Mouse (Mus musculus): Measurements from ENCODE around the gene Hist1h2ad. TPM values are rescaled to one million over a fixed set of nuclear protein-coding genes. Genes with fewer than 3 reads are reported as not detected.
"Not testable (repeated sequence)": the region's sequence is repeated elsewhere in the genome, so short reads cannot be mapped to it uniquely, and the experiment has no call there.

The Hist1h2ad gene
- polyA plus RNA-seq, 1 experiment from 2014 or later, result 1.3 TPM

DNA sequence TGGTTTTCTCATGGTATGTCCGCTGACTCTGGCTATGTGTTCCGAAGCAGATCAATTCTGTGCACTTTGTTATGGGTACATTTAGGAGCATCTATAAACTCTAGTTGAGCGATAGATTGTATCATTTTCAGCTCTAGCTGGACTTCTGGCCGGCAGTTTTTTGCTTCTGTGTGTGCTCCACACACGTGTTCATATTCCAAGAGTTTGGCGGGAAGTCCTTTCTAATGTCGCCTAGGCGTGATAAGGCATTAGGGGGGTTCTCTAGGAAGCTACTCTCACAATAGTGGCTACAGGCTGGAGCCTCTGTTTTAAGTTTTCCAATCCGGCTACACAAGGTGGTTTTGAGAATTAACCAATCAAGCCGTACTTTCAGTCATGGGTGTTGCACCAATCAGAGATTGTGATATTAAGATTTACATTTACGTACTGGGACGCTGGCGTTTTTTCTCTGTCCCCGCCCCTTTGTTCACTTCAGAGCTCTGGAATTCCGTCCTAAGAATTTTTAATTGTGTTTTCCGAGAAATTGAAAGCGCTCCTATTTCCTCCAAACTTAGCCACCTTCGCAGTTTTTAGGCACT is 18.3 kb upstream of the Hist1h2ad start:
- WGBS (ENCODE audit: insufficient replicate concordance), result 1% methylated on average over 18 of the region's 18 CpGs
- no peaks in the 10 kb centered on the region for H3K27me3 ChIP-seq (ENCODE audit: control insufficient read depth, insufficient read depth, low read length)
- H3K36me3 ChIP-seq (ENCODE audit: control insufficient read depth, insufficient read depth, low read length), result no peaks in the 10 kb centered on the region
- H3K27ac ChIP-seq (ENCODE audit: low read depth, low read length), result peak overlapping the region; percentile 98
- peak overlapping the region; percentile 86 for H3K4me2 ChIP-seq
- ATAC-seq (replicated peaks; ENCODE audit: insufficient number of reproducible peaks, low FRiP score, low TSS enrichment), result peak; percentile 66
- H3K9ac ChIP-seq (ENCODE audit: low read depth, low read length), result peak overlapping the region; percentile 93
- H3K4me1 ChIP-seq (ENCODE audit: control insufficient read depth, insufficient read depth, low read length), result peaks cover 7% of the 10 kb centered on the region; the same call in 1 of the 2 replicates
- H3K4me3 ChIP-seq (ENCODE audit: low read depth, low read length), result peak overlapping the region; percentile 60
- no peaks in the 10 kb centered on the region for H3K9me3 ChIP-seq (replicated peaks; ENCODE audit: control insufficient read depth, low read length)

DNA sequence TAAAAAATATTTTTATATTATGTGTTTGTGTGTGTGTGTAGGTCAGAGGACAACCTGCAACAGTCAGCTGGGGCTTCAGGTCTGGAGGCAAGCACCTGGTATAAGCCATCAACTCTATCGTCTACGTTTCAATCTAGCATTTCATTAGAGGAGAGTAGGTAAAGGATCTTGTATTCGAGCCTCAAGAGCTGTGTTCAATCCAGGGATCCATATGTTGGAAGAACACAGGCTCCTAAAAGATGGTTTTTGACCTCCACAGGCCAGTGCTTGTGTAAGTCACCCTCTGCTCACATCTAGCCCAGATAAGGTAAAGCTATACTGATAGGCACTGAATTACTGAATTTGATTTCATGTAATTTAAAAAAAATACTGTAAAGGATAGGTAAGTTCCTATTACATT is 17.3 kb upstream of the Hist1h2ad start:
- 73% methylated on average over 3 of the region's 3 CpGs for WGBS (ENCODE audit: insufficient replicate concordance)
- Histone ChIP-seq H3K36me3 (ENCODE audit: control insufficient read depth, insufficient read depth, low read length) (no peaks in the 10 kb centered on the region), H3K4me1 (ENCODE audit: control insufficient read depth, insufficient read depth, low read length) (peaks cover 7% of the 10 kb centered on the region; the same call in 1 of the 2 replicates), H3K27ac (ENCODE audit: low read depth, low read length) (peak overlapping the region; percentile 54; the same call in 1 of the 2 replicates), H3K4me2 (peak overlapping the region; percentile 86), H3K4me3 (ENCODE audit: low read depth, low read length) (no peak overlapping the region), H3K27me3 (ENCODE audit: control insufficient read depth, insufficient read depth, low read length) (no peaks in the 10 kb centered on the region), H3K9ac (ENCODE audit: low read depth, low read length) (0 out of 2 replicates have a peak overlapping the region, but pooled peaks have one; percentile 8), H3K9me3 (replicated peaks; ENCODE audit: control insufficient read depth, low read length) (no peaks in the 10 kb centered on the region)
- ATAC-seq (replicated peaks; ENCODE audit: insufficient number of reproducible peaks, low FRiP score, low TSS enrichment), result no peak

DNA sequence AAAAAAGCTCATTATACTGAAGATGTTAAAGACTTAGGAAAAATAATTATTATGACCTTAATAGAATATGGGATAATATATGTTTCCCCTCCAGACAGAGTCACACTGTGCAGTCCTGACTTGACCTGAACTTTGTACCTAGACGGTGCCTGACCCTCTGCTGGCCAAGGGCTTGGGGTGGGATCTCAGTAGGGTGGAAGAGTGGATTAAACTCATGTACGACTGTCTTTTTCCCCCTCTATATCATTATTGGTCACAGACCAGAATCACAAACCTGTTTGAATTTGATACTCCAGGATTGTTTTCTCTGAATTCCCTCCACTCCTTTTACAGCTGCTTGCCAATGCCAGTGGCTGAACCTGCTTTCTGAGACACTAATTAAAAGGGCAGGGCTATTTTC is 13.5 kb upstream of the Hist1h2ad start:
- H3K27ac ChIP-seq (ENCODE audit: low read depth, low read length), result not testable (repeated sequence)

DNA sequence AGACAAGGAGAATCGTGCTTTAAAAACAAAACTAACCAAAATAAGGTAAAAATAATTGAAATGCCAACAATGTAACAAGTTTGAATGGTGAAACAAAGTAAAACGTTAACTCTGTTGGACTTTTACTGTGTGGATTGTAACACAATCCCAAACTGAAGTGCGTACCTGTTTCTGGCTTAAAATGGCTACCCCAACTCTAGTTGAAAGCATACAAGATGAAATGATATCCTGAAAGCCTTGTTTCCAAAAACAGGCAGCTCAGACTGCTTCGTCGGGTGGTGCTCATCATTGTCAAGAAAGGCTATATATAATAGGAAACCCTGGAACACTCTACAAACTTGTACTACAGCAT is 12.7 kb upstream of the Hist1h2ad start:
- Histone ChIP-seq H3K4me3 (ENCODE audit: low read depth, low read length) (peak overlapping the region; percentile 42), H3K27ac (ENCODE audit: low read depth, low read length) (peak overlapping the region; percentile 97), H3K9ac (ENCODE audit: low read depth, low read length) (peak overlapping the region; percentile 43; the same call in 1 of the 2 replicates), H3K4me2 (peak overlapping the region; percentile 79)
- H3K4me1 ChIP-seq (ENCODE audit: control insufficient read depth, insufficient read depth, low read length); ATAC-seq (replicated peaks; ENCODE audit: insufficient number of reproducible peaks, low FRiP score, low TSS enrichment); H3K27me3 ChIP-seq (ENCODE audit: control insufficient read depth, insufficient read depth, low read length); H3K9me3 ChIP-seq (replicated peaks; ENCODE audit: control insufficient read depth, low read length); H3K36me3 ChIP-seq (ENCODE audit: control insufficient read depth, insufficient read depth, low read length): not testable (repeated sequence)
- 0% methylated on average over 2 of the region's 5 CpGs for WGBS (ENCODE audit: insufficient replicate concordance)

More for the DNA sequence above, 13.5 kb upstream of the Hist1h2ad start:
- H3K4me2 ChIP-seq; H3K9ac ChIP-seq (ENCODE audit: low read depth, low read length); H3K4me3 ChIP-seq (ENCODE audit: low read depth, low read length); H3K36me3 ChIP-seq (ENCODE audit: control insufficient read depth, insufficient read depth, low read length); ATAC-seq (replicated peaks; ENCODE audit: insufficient number of reproducible peaks, low FRiP score, low TSS enrichment); H3K27me3 ChIP-seq (ENCODE audit: control insufficient read depth, insufficient read depth, low read length); H3K4me1 ChIP-seq (ENCODE audit: control insufficient read depth, insufficient read depth, low read length); H3K9me3 ChIP-seq (replicated peaks; ENCODE audit: control insufficient read depth, low read length): not testable (repeated sequence)
- WGBS (ENCODE audit: insufficient replicate concordance), result 33% methylated on average over 2 of the region's 2 CpGs

DNA sequence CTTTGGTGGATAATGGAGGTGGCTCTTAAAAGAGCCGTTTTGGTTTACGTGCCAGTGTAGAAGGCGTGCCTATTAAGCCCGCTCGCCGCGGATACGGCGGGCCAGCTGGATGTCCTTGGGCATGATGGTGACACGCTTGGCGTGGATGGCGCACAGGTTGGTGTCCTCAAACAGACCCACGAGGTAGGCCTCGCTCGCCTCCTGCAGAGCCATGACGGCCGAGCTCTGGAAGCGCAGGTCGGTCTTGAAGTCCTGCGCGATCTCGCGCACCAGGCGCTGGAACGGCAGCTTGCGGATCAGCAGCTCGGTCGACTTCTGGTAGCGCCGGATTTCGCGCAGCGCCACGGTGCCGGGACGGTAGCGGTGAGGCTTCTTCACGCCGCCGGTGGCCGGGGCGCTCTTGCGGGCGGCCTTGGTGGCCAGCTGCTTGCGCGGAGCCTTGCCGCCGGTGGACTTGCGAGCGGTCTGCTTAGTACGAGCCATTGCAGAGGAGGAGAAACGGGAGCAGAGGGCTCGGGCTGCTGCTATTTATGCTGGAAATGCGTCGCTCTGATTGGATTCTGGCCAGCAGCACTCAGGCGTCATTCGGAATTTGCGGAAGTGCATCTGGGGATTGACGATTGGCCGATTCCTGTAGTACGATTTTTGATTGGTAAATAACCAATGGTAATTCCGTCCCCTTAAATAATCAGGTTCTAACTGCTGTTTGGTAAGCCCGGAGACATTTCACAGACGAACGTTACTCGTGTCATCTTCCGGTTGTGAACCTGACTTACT is 12.1 kb upstream of the Hist1h2ad start, which contains the start of gene Hist1h3e:
Gene Hist1h3e (minus strand): TSS at position 487 of the 777 bp plus-strand sequence.
- peak within 1 kb of the TSS; percentile 77 for H3K9ac ChIP-seq (ENCODE audit: low read depth, low read length)
- not testable (repeated sequence) for H3K27me3 ChIP-seq (ENCODE audit: control insufficient read depth, insufficient read depth, low read length); H3K4me1 ChIP-seq (ENCODE audit: control insufficient read depth, insufficient read depth, low read length); H3K36me3 ChIP-seq (ENCODE audit: control insufficient read depth, insufficient read depth, low read length); H3K9me3 ChIP-seq (replicated peaks; ENCODE audit: control insufficient read depth, low read length)
- peak within 1 kb of the TSS; percentile 42 for H3K4me3 ChIP-seq (ENCODE audit: low read depth, low read length)
- peak; percentile 88 for ATAC-seq (replicated peaks; ENCODE audit: insufficient number of reproducible peaks, low FRiP score, low TSS enrichment)
- H3K27ac ChIP-seq (ENCODE audit: low read depth, low read length), result peak within 1 kb of the TSS; percentile 97
- H3K4me2 ChIP-seq, result peak within 1 kb of the TSS; percentile 79
- under 1% methylated on average over 53 of the region's 67 CpGs for WGBS (ENCODE audit: insufficient replicate concordance)

DNA sequence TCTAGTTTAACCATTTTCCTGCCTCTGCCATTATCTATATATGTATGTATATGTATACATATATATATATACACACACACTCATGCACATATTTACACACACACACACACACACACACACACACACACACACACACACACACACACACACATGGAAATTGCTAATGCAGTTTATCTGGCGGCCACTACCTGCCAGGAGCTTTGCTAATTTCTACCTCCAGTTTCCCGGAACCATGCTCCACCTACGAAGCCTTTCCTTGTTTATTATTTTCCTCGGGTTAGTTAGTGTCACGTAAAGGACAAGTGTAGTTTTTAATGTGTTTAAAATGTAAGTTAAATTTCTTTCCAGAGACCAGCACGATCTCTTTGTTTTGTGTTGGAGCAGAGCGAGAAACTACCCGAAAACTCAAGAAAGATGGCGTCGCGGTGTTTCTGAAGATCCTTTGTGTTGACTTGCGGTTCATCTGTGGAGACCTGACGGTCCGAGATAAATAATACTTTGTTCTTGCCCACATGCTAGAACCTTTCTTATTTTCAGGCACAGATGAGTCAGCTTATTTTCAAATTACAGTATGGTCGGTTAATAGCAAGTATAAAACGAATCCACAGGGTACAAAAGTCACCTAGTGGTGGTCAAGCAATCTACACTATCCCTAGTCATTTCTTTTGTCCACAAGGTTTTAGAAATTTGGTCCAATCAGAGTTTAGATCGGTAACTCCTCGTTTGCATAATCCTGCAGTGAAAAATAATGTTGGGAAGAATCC is 11.3 kb upstream of the Hist1h2ad start:
- H3K4me3 ChIP-seq (ENCODE audit: low read depth, low read length), result peak overlapping the region; percentile 42
- H3K36me3 ChIP-seq (ENCODE audit: control insufficient read depth, insufficient read depth, low read length), result no peaks in the 10 kb centered on the region
- peak overlapping the region; percentile 97 for H3K27ac ChIP-seq (ENCODE audit: low read depth, low read length)
- no peaks in the 10 kb centered on the region for H3K9me3 ChIP-seq (replicated peaks; ENCODE audit: control insufficient read depth, low read length)
- no peaks in the 10 kb centered on the region for H3K27me3 ChIP-seq (ENCODE audit: control insufficient read depth, insufficient read depth, low read length)
- H3K9ac ChIP-seq (ENCODE audit: low read depth, low read length), result peak overlapping the region; percentile 77
- H3K4me1 ChIP-seq (ENCODE audit: control insufficient read depth, insufficient read depth, low read length), result no peaks in the 10 kb centered on the region
- 3% methylated on average over 18 of the region's 18 CpGs for WGBS (ENCODE audit: insufficient replicate concordance)
- H3K4me2 ChIP-seq, result peak overlapping the region; percentile 79
- ATAC-seq (replicated peaks; ENCODE audit: insufficient number of reproducible peaks, low FRiP score, low TSS enrichment), result peak; percentile 55; the same call in 1 of the 2 replicates

DNA sequence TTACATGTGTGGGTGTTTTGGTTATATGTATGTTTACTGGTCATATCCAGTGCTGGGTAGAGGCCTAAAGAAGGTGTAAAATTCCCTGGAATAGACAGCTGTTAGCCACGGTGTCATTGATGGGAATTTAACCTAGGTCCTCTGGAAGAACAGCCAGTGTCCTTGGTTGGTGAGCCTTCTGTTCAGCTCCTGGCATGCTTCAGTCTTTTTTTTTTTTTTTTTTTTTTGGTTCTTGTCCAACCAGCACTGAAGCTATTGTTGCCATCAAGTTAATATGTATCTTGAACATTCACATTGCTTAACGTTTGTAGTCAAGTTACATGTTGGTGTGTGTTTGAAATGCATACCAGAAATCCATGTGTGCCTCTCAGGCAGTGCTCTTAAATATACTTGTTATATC is 9.7 kb upstream of the Hist1h2ad start:
- H3K27ac ChIP-seq (ENCODE audit: low read depth, low read length), result no peak overlapping the region
- H3K4me1 ChIP-seq (ENCODE audit: control insufficient read depth, insufficient read depth, low read length), result no peaks in the 10 kb centered on the region
- WGBS (ENCODE audit: insufficient replicate concordance), result 76% methylated on average over 2 of the region's 2 CpGs
- H3K4me3 ChIP-seq (ENCODE audit: low read depth, low read length), result no peak overlapping the region
- H3K4me2 ChIP-seq, result no peak overlapping the region
- H3K27me3 ChIP-seq (ENCODE audit: control insufficient read depth, insufficient read depth, low read length), result no peaks in the 10 kb centered on the region
- H3K9me3 ChIP-seq (replicated peaks; ENCODE audit: control insufficient read depth, low read length), result no peaks in the 10 kb centered on the region
- H3K36me3 ChIP-seq (ENCODE audit: control insufficient read depth, insufficient read depth, low read length), result no peaks in the 10 kb centered on the region
- no peak overlapping the region for H3K9ac ChIP-seq (ENCODE audit: low read depth, low read length)
- ATAC-seq (replicated peaks; ENCODE audit: insufficient number of reproducible peaks, low FRiP score, low TSS enrichment), result no peak

DNA sequence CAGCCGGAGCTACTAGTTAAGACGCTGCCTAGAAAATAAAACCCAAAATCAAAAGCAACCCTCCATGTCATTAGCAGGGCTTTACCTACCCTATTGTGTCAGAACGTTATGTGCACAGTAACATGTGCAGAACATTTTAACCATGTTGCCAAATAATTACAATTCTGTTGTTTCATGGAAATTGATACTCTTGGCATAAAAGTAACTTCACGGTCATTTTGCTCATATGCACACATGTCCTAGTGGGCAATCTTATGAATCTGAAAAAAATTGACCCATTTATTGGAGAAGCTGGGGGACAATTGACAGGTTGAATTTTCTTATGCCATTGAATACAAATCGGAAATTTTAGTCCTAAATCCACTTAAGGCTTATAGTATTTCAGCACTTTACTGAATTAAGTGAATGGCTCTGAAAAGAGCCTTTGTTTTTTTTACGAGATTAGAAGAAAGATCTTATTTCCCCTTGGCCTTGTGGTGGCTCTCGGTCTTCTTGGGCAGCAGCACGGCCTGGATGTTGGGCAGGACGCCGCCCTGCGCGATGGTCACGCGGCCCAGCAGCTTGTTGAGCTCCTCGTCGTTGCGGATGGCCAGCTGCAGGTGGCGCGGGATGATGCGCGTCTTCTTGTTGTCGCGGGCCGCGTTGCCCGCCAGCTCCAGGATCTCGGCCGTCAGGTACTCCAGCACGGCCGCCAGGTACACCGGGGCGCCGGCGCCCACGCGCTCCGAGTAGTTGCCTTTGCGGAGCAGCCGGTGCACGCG is 3.7 kb upstream of the Hist1h2ad start:
- H3K4me2 ChIP-seq, result peak overlapping the region; percentile 75
- H3K27ac ChIP-seq (ENCODE audit: low read depth, low read length), result peak overlapping the region; percentile 96
- H3K36me3 ChIP-seq (ENCODE audit: control insufficient read depth, insufficient read depth, low read length); H3K4me1 ChIP-seq (ENCODE audit: control insufficient read depth, insufficient read depth, low read length); H3K27me3 ChIP-seq (ENCODE audit: control insufficient read depth, insufficient read depth, low read length); H3K9me3 ChIP-seq (replicated peaks; ENCODE audit: control insufficient read depth, low read length): not testable (repeated sequence)
- ATAC-seq (replicated peaks; ENCODE audit: insufficient number of reproducible peaks, low FRiP score, low TSS enrichment), result peak; percentile 5; the same call in 1 of the 2 replicates
- 4% methylated on average over 23 of the region's 41 CpGs for WGBS (ENCODE audit: insufficient replicate concordance)
- peak overlapping the region; percentile 51 for H3K4me3 ChIP-seq (ENCODE audit: low read depth, low read length)
- H3K9ac ChIP-seq (ENCODE audit: low read depth, low read length), result peak overlapping the region; percentile 62
